Mouse (Mus musculus) fat pad, adult 2 months (tissue): ENCODE results near the gene Zfp831.

ENCODE experiments used
- DNase-seq: peaks from one replicate; pipeline ENCODE4 v3.0.0-alpha.2; 2011; ENCODE audit warnings: low read depth, low spot score; ENCODE audit errors: extremely low read depth

Zfp831 gene

GRCm38 (mm10) chr2:174644975-174645374 lies 1.6 kb downstream of the Zfp831 start:
- no peak for DNase-seq

- no peak for DNase-seq
Measured at GRCm38 (mm10) chr2:174652864-174653263, 9.5 kb downstream of the Zfp831 start.

- DNase-seq, result no peak
Measured at GRCm38 (mm10) chr2:174655341-174655740, 12.0 kb downstream of the Zfp831 start.

GRCm38 (mm10) chr2:174658229-174658844 lies 15.0 kb downstream of the Zfp831 start:
- DNase-seq, result no peak

- DNase-seq, result no peak
Measured at GRCm38 (mm10) chr2:174659874-174660273, 16.5 kb downstream of the Zfp831 start.

GRCm38 (mm10) chr2:174660321-174660720 lies 17.0 kb downstream of the Zfp831 start:
- DNase-seq, result no peak

GRCm38 (mm10) chr2:174661436-174662171 lies 18.3 kb downstream of the Zfp831 start:
- DNase-seq, result no peak

GRCm38 (mm10) chr2:174662593-174662992 lies 19.3 kb downstream of the Zfp831 start:
- DNase-seq, result no peak

GRCm38 (mm10) chr2:174665404-174665803 lies 22.1 kb downstream of the Zfp831 start:
- DNase-seq, result no peak

- no peak for DNase-seq
Measured at GRCm38 (mm10) chr2:174668806-174669205, 25.5 kb downstream of the Zfp831 start.

- DNase-seq, result no peak
Measured at GRCm38 (mm10) chr2:174672506-174673190, 29.3 kb downstream of the Zfp831 start.

- no peak for DNase-seq
Measured at GRCm38 (mm10) chr2:174673592-174674286, 30.4 kb downstream of the Zfp831 start.

GRCm38 (mm10) chr2:174674287-174675045 lies 31.1 kb downstream of the Zfp831 start:
- DNase-seq, result no peak

- DNase-seq, result no peak
Measured at GRCm38 (mm10) chr2:174675642-174676041, 32.3 kb downstream of the Zfp831 start.

- DNase-seq, result no peak
Measured at GRCm38 (mm10) chr2:174701351-174701750, 58.0 kb downstream of the Zfp831 start.

- no peak for DNase-seq
Measured at GRCm38 (mm10) chr2:174707101-174707500, 63.8 kb downstream of the Zfp831 start.

GRCm38 (mm10) chr2:174708587-174708986 lies 65.3 kb downstream of the Zfp831 start:
- DNase-seq, result no peak

GRCm38 (mm10) chr2:174710185-174710584 lies 66.9 kb downstream of the Zfp831 start:
- no peak for DNase-seq

- DNase-seq, result no peak
Measured at GRCm38 (mm10) chr2:174712043-174712442, 68.7 kb downstream of the Zfp831 start.

- DNase-seq, result no peak
Measured at GRCm38 (mm10) chr2:174715938-174716337, 72.6 kb downstream of the Zfp831 start.

- DNase-seq, result no peak
Measured at GRCm38 (mm10) chr2:174717857-174718256, 74.5 kb downstream of the Zfp831 start.
